Mouse (Mus musculus) hindlimb bud, embryonic 11.5 days (tissue): Measurements from ENCODE around the gene 1700037H04Rik.

Experiments
- DNase-seq: peaks from one replicate; pipeline ENCODE4 v3.0.0-alpha.2; 2012; ENCODE audit warnings: low read depth, low spot score; ENCODE audit errors: extremely low spot score

Gene 1700037H04Rik

DNA sequence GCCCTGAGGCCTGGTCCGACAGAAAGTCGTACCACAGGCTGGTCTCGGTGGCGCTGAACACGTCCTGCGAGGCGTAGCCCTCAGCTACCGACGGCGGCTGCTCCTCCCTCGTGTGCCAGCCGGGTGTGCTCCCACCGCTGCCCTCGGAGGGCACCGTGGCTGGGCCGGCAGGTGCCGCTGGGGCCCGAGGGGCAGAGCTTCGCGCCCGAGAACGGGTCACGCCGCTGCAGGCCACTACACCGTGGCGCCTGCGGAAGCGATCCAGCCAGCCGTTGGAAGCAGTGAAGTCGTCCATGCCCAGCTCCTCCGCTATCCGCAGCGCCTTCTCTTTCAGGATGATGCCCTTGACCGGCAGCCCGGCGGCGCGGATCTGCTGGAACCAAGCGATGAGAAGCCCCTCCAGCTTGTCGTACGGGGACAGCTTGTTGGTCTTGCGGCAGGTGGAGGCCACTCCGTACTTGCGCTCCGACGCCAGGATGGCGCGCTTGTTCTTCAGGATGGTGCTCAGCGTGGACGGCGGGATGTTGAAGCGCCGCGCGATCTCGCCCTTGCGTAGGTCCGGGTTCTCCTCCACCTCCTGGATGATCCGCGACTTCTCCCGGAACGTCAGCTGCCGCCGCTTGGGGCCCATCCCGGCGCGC lies 19.5 kb upstream of the 1700037H04Rik start:
- DNase-seq, result no peak

DNA sequence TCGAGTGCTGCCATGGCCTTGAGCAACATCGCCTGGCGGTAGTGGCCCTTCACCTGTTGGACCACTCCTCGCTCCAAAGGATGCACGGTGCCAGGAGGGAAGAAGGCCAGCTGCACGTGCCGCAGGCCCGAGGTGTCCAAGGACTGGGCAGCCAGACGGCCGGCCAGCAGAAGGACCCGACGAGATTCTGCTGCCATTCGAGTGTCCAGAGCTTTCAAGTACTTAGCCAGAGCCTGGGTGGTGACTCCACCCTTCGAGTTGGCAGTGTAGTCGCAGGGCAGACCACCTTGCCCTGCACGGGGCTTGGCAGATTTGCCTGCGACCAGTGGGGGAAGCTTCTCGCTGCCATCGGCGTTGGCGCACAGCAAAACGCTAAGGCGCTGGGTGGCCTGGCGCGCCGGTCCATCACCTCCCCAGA lies 19.0 kb upstream of the 1700037H04Rik start:
- no peak for DNase-seq

DNA sequence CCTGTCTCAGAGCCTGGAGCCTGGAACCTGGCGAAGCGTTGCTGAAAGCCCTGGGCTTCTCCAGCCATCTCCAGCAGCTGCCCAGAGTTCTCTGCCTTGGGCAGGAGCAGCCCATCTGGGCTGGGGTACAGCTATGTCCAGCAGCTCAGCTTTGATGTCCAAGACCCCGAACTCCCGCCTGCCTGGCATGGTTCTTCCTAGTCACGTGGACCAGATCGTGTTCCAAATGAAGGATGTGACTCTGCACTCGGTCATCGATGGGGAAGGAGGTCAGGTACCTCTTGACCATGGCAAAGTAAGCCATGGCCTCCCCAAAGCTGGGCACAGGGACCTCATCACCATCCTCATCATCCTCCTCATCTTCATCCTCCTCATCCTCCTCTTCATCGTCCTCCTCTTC lies 18.1 kb upstream of the 1700037H04Rik start:
- no peak for DNase-seq

DNA sequence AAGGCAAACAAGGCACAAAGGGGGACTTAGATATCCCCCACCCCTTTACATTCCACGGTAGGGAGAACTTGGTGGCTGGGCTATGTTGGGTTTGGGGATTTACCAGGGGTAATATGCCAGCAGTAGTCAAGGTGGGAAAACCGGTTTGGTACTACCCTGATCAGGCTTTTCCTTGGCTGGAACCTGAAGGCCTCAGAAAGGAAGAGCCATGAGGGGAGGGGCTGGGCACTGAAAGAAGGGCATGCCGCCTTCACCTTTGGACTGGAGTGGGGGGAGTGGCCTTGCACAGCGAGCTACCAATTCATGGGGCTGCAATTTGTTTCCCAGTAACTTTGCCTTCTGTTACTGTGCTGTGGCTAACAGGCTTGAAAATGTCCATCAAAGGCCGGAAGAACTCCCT lies 16.6 kb upstream of the 1700037H04Rik start:
- DNase-seq, result no peak

DNA sequence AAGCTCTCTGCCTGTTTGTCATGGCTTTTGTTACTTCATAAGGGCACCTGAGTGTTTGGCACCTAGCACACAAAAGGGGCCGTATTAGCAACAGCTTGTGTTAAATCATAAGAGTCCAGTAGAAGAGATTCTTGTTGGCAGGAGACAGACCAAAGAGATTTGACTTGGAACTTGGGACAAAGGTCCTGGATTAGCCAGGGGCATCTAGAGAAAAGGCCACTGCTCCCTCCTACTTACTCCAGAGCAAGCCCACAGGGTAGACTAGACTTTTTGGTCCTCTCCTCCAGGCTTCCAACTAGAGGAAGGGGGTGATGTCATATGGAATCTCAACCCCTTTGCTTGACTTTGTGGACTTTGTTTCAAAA lies 16.0 kb upstream of the 1700037H04Rik start:
- no peak for DNase-seq

DNA sequence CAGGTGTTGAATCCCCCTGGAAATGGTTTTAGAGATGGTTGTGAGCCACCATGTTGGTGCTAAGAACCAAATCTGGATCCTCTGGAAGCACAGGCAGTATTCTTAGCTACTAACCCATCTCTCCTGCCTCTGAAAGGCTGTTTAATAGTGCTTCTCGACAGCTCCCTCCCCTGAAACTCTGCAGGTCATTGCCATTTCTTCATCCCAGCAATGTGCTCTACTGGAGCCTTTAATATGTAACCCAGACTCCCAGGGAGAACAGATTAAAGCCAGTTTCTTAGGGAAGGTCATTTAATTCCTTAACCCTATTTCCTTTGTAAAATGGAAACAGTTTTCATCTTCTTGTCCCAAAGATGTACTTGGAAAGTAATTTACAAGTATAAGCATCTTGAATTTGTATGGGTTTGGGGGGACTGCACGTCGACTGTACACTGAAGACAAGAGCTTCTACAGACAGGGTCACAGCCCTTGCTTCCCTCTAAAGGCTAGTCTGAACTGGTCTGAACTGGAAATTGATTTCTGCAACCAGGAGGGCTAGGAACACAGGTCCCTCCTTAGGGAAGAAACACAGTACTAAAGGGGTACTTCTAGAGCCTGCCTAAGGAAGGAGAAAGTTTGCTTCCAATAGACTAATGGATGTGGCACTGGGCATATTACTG lies 15.5 kb upstream of the 1700037H04Rik start:
- DNase-seq, result no peak

DNA sequence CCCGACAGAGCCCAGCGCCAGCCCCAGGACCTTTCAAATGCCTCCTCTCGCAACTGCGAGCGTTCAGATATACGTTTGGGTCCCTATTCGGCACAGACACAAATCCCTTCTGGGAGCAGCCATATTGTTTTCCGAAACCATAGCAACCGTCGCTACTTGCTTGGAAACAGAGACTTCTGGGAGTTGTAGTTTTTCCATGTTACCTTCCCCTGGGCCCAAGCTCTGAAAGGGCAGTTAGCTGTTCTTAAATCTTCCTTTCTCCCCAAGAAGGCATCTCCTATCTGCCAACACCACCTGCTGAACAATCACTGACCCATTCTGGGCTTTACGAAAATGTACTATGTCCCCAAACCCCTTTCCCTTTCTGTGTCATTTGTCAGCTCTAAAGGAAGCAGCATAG lies 14.8 kb upstream of the 1700037H04Rik start:
- DNase-seq, result no peak

DNA sequence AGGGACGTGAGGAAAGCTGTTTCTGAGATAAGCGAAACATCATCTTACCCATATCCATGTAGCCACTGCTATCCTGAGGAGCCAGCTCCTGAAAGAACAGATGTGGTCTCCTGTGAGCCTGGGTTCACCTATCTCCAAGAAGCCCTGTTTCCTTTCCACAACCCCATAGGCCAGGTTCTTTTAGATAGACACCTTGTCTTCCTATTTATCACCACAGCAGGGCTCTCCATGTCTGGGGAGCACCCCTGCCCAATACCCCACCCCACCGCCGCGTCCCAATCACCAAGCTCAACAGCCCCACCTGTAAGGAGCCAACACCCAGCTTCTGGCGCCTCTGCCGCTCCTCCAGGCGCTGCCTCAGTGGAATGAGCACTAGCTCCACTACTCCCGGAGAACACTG lies 12.4 kb upstream of the 1700037H04Rik start:
- DNase-seq, result no peak

DNA sequence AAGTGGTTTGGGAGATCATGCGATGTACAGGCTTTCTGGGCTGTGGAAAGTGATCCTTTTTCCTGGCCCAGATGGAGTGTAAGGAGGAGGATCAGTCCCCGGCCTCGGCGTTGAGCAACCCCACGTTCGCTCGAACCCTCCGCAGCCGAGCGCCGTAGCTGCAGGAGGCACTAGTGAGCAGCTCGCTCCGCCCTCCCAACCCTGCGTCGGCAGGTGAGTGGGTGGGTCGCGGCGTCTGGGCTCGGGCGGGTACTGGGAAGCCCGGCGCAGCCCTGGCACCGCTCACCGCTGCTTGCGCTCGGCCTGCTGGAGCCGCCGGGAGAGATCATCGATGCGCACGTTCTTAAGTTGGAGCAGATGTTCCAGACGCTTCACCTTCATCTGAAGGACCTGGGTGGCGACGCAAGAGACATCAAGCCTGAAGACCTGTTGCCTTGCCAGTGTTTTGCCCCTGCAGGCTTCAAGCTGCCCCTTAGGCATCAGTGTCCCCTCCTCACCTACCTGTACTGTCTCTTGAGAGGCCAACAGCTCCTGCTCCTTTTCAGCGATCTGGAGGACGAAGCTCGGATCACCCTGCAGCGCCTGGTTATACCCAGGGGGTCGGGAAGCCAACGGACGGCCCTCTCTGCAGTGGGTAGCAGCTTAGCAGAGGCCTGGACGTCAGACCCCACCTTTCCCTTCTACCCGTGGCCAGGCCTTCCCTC lies 11.7 kb upstream of the 1700037H04Rik start:
- no peak for DNase-seq

DNA sequence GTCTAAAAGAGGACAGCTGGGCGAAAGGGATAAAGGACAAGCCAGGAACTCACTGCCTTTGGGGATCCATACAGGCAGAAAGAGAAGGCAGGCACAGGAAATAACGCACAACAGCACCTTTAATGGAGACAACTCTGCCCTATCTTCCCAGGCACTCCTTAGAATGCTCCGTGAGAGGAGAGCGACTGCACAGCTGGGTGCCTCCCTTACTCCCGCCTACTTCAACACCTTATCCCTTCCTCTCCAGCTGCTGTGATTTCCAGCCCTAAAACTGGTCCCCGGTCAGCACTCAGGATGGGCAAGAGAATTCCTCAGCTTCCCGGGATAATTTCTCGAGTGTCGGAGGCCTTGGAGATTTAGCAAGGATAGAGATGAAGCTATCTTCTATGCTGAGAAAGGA lies 11.1 kb upstream of the 1700037H04Rik start:
- DNase-seq, result no peak

DNA sequence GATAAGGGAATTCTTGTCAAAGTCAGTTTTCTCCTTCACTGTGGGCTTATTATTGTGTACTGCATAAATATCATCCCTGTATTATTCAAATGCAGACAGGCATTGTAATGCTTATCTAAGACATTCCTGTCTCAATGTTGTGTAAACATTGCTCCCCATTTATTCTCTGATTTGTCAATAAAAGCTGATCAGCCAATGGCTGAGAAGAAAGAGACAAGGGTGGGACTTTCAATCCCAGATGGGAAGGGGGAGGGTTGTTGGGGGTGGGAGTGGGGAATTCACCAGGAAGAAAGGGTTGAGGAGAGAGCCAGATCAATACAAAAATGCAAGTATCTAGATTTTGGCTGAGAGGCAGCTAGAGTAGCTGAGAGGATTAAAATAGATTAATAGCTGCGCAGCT lies 9.0 kb upstream of the 1700037H04Rik start:
- no peak for DNase-seq

DNA sequence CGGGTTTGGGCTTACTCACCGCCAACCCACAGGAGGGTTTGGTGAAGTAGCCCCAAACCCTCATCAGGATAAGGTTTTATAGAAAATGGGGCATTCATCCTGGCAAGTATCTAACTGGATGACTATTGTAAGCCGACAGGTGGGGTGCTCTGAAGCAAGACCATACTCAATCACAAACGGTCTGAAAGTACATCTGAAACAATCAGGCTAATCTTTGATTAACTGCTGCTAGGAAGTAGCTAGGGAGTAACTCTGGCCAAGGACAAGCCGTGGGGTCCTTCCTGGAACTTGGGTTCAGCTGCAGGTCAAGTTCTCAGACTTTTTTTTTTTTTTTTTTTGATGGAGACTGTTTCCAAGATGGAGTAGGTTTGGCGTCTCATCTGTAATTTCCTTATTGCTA lies 8.1 kb upstream of the 1700037H04Rik start:
- no peak for DNase-seq

DNA sequence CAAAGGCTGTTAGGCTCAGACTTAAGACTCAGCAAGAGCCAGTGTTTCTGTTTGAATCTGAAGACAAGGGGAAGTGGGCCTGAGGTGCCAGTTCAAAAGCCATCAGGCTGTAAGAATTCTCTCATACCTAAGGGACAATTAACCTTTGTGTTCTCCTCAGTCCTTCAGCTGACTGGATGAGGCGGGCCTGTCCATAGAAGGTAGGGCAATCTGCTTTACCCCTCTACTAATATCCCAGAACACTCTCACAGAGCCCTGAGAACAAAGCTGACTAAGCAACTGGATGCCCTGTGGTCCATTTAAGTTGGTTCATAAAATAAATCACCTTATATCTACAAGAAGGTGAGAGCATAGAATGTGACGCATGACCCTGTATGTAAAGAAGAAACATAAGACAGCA lies 6.3 kb upstream of the 1700037H04Rik start:
- no peak for DNase-seq

DNA sequence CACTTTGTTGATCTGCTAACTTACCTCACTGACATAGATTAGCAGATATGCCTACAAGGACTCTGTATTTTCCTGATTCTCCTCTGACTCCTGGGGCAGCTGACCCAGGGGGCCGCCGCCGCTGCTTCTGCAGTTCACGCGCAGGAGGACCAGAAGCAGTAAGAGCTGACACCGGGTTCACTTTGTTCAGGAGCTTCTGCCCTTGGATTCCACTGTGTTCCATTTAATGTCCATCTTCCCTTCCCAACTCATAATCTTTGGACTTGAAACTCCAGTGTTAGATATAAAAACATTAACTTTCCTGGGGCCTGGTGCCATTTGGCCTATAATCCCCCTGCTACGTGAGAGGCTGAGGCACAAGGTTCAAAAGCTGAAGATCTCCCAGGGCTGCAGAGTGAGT lies 4.0 kb upstream of the 1700037H04Rik start:
- DNase-seq, result no peak

DNA sequence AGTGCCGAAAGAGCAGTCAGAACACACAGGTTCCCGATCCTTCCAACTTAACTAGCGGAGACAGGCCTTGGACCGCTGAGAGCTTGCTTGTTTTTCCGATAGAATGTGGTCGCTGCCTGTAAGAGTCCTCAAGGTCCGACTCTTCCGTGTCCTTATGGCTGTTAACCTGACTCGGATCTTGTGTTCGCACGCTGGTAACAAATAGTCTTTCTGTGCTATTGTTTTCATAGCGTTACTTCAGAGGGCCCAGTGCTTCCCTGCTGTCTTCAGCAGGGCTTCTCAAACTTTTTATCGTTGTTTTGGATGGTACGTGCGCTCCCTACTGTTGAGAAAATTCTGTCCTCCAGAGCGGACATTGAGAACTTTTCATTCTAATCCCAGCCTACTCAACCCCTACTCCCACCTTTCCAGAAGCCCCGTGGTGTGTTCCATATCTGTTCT lies 810 bp upstream of the 1700037H04Rik start:
- no peak for DNase-seq

DNA sequence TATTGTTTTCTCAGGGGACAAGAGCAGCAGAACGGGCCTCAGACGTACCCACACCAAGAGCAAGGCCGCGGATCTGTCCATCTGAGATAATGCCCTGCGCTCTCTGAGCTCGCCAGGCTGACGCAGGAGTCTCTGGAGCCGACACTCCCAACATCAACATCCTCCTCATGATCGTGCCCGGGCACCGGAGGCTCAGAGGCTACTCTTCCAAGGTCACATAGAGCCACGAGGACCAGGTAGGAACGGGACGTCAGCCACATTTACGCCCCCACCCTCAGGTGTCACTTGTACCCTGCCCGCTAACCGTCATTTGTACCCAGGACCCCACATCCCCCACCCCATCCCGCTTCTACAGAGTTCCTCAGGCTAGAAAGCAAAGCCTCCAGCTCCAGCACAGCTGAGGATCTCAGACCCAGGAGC lies 380 bp downstream of the 1700037H04Rik start:
- DNase-seq, result no peak

DNA sequence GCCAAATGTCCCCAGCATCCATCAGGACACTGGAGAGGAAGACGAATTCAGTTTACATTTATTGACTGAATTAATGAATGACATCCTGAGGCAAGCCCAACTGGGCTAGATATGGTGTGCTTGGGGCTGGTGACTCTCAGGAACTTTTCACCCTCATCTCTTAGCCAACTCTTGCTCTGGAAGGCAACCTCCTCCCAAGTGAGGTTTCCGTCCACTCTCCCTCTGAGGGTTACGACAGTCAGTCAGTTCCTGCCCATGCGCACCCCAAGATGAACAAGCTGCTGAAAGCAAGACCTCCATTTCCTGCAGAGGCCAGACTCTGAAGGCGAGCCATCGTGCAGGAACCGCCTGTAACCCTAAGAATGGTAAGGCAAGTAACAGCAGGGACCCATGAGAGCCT lies 2.9 kb downstream of the 1700037H04Rik start:
- no peak for DNase-seq

DNA sequence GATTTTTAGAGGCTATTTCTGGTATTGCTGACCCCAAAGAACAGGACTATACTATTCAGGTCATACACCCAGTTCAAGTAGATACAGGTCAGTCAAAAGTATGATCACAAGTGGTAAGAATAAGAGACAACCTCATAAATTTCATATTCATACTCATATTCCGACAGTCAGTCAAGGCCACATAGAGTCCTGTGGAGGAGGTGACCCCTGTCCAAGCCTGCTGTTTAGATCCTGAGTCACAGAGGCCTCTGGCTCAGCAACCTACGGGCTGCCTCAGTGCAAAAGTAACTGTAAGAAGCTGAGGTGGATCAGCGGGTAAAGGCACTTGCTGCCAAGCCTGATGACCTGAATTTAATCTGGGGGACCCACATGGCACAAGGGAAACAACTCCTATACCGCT lies 5.8 kb downstream of the 1700037H04Rik start:
- DNase-seq, result no peak

DNA sequence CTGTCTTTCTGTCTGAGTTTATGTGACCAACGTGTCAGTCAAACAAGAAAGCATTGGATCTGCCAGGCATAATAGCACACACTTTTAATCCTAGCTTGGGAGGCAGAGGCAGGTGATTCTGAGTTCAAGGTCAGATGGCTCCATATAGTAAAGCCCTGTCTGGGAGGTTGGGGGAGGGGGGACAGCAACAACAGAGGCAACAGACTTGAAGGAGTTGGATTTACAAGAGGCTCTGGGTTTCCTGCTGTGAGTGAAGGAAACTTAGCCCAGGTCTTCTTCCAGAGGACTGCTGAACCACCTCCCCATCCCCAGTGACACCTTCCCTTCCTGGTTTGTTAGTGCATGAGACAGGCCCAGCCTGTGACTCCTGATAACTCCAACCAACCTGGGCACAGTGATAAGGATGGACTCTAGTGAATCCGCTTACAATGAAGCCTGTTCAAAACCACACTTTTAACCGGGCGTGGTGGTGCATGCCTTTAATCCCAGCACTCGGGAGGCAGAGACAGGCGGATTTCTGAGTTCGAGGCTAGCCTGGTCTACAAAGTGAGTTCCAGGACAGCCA lies 7.6 kb downstream of the 1700037H04Rik start:
- no peak for DNase-seq

DNA sequence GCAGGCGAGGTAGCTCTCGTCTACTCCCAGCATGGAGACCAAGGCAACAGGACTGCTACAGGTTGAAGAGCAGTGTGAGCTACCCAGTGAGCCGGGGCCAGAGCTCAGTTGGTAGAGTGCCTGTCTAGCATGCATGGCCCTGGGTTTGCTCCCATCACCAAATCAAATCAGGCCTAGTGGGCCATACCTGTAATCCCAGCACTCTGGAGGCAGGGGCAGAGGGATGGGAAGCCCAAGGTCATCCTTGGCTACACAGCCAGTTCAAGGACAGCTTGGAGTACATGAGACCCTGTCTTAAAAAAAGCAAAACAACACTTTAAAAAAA lies 10.7 kb downstream of the 1700037H04Rik start:
- no peak for DNase-seq

DNA sequence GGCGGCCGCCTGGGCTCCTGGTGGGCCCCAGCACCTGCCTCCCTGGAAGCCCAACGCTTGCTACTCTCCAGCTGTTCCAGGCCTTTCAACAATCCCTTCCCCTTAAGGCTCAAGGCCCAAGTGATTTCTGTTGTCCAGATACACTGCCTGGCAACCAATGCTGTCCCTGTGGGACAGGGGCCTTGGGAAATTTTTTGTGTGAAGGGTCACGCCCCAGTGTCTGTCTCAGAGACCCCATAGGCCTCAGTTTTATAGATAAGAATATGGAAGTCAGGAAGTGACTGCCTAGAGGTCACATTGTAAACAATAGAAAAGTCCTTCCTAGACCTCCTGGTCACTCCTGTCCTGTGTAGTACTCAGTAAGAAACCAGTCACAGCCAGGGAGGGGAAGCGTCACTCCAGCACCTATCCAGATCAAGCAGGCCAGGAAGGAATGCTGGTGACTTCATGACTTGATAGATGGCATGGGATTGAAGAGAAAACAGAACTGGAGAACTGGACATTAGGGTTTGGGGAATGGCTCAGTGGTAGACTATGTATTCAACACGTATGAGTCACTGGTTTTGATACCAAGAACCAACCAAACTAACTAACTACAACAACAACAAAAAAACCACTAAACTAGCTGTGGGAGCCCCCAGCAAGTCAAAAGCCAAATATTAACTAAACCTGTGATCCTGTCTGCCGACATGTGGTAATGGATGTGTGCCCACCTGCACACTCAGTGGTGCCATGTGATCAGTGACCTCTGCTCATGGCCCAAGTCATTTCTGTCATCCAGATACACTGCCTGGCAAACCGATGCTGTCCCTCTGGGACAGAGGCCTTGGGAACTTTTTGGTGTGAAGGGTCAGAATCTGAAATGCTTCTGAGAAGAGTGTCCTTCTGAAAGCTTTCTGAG lies 11.3 kb downstream of the 1700037H04Rik start:
- no peak for DNase-seq
